Mouse (Mus musculus) MEL (cell line): ENCODE results near the gene Tmc8. TPM values are rescaled to one million over a fixed set of nuclear protein-coding genes. Genes with fewer than 3 reads are reported as not detected.

Experiments
- DNase-seq: peaks from one replicate; pipeline ENCODE4 v3.0.0; 2011; ENCODE audit warnings: low read depth, low spot score
- H3K27ac ChIP-seq: 2 replicates; pipeline ENCODE4 v1.5.1; 2012; ENCODE audit warnings: low read depth, mild to moderate bottlenecking, control low read depth, low read length, moderate library complexity; ENCODE audit not compliant: control insufficient read depth
- H3K27me3 ChIP-seq, 2 experiments: fragments of 150-350 bp in 1 of 2; sonication (generic) in 1 of 2; 2 replicates each; pipeline ENCODE4 v1.6.1; 2012; ENCODE audit warnings: low read length in 2 of 2, mild to moderate bottlenecking in 2 of 2, improper control_type of control experiment in 1 of 2, moderate library complexity in 1 of 2; ENCODE audit not compliant: insufficient read depth in 2 of 2, control insufficient read depth in 1 of 2
- H3K36me3 ChIP-seq, 2 experiments: 2 replicates each; pipeline ENCODE4 v1.6.1; 2012 to 2014; ENCODE audit warnings: low read length in 2 of 2, improper control_type of control experiment in 1 of 2, inconsistent platforms in 1 of 2, mild to moderate bottlenecking in 1 of 2; ENCODE audit not compliant: insufficient read depth in 2 of 2, control insufficient read depth in 1 of 2
- H3K4me1 ChIP-seq, 2 experiments: fragments of 150-350 bp in 1 of 2; sonication (generic) in 1 of 2; 2 replicates each; pipeline ENCODE4 v1.6.1; 2012; ENCODE audit warnings: low read length in 2 of 2, improper control_type of control experiment in 1 of 2, mild to moderate bottlenecking in 1 of 2; ENCODE audit not compliant: insufficient read depth in 2 of 2, control insufficient read depth in 1 of 2
- H3K4me3 ChIP-seq, 2 experiments: fragments of 150-350 bp in 1 of 2; sonication (generic) in 1 of 2; 2 replicates each; pipeline ENCODE4 v1.5.1; 2012; ENCODE audit warnings: low read depth in 2 of 2, low read length in 2 of 2, mild to moderate bottlenecking in 2 of 2, moderate library complexity in 2 of 2, control low read depth in 1 of 2, improper control_type of control experiment in 1 of 2; ENCODE audit not compliant: control insufficient read depth in 1 of 2, insufficient read depth in 1 of 2
- H3K79me2 ChIP-seq: 2 replicates; pipeline ENCODE4 v1.6.1; 2012; ENCODE audit warnings: mild to moderate bottlenecking, low read length, moderate library complexity; ENCODE audit not compliant: control insufficient read depth, poor library complexity, insufficient read depth
- H3K9ac ChIP-seq: 2 replicates; pipeline ENCODE4 v1.6.1; 2012; ENCODE audit warnings: low read depth, mild to moderate bottlenecking, control low read depth, low read length, moderate library complexity; ENCODE audit not compliant: control insufficient read depth, poor library complexity, severe bottlenecking
- H3K9me3 ChIP-seq: fragments of 150-350 bp; sonication (generic); replicated peaks from 2 replicates; pipeline ENCODE4 v1.6.1; 2012; ENCODE audit warnings: mild to moderate bottlenecking, low read length, improper control_type of control experiment, moderate library complexity; ENCODE audit not compliant: insufficient read depth
- CTCF ChIP-seq, 3 experiments: IDR thresholded peaks in 2 of 3; conservative IDR thresholded peaks in 1 of 3; 2 replicates each; pipeline ENCODE4 v1.5.1; 2011 to 2012; ENCODE audit warnings: low read length in 3 of 3, low read depth in 2 of 3, mild to moderate bottlenecking in 2 of 3, improper control_type of control experiment in 1 of 3, inconsistent platforms in 1 of 3, mixed read lengths in 1 of 3, moderate library complexity in 1 of 3; ENCODE audit not compliant: control insufficient read depth in 1 of 3, insufficient read depth in 1 of 3, poor library complexity in 1 of 3, severe bottlenecking in 1 of 3
- HCFC1 ChIP-seq: IDR thresholded peaks from 2 replicates; pipeline ENCODE4 v1.6.1; 2012; ENCODE audit warnings: low read depth, mild to moderate bottlenecking, inconsistent platforms, low read length, improper control_type of control experiment, moderate library complexity
- JUND ChIP-seq: IDR thresholded peaks from 2 replicates; pipeline ENCODE4 v1.6.1; 2011; ENCODE audit warnings: low read depth, mild to moderate bottlenecking, improper control_type of control experiment, low read length
- MAZ ChIP-seq: IDR thresholded peaks from 2 replicates; pipeline ENCODE4 v1.6.1; 2012; ENCODE audit warnings: low read depth, mild to moderate bottlenecking, inconsistent platforms, low read length, improper control_type of control experiment
- MEF2A ChIP-seq: IDR thresholded peaks from 2 replicates; pipeline ENCODE4 v1.6.1; 2014; ENCODE audit warnings: low read depth, mild to moderate bottlenecking, inconsistent platforms, low read length, improper control_type of control experiment; ENCODE audit not compliant: poor library complexity, insufficient replicate concordance, severe bottlenecking; ENCODE audit errors: extremely low read depth
- MXI1 ChIP-seq: IDR thresholded peaks from 2 replicates; pipeline ENCODE4 v1.6.1; 2011; ENCODE audit warnings: mild to moderate bottlenecking, low read depth, low read length, improper control_type of control experiment
- NELFE ChIP-seq: IDR thresholded peaks from 2 replicates; pipeline ENCODE4 v1.6.1; 2011; ENCODE audit warnings: low read depth, low read length, improper control_type of control experiment
- POLR2AphosphoS2 ChIP-seq: IDR thresholded peaks from 2 replicates; pipeline ENCODE4 v1.6.1; 2011; ENCODE audit warnings: low read length, improper control_type of control experiment
- POLR2AphosphoS5 ChIP-seq: IDR thresholded peaks from 2 replicates; pipeline ENCODE4 v1.6.1; 2012; ENCODE audit warnings: low read depth, borderline replicate concordance, mild to moderate bottlenecking, inconsistent platforms, low read length, moderate library complexity, mixed read lengths
- RAD21 ChIP-seq: IDR thresholded peaks from 2 replicates; pipeline ENCODE4 v1.6.1; 2011; ENCODE audit warnings: mild to moderate bottlenecking, low read depth, low read length, improper control_type of control experiment
- SIN3A ChIP-seq: IDR thresholded peaks from 2 replicates; pipeline ENCODE4 v1.6.1; 2012; ENCODE audit warnings: low read length, improper control_type of control experiment, inconsistent platforms
- TAL1 ChIP-seq: IDR thresholded peaks from 2 replicates; pipeline ENCODE4 v1.6.1; 2012; ENCODE audit warnings: mild to moderate bottlenecking, inconsistent platforms, low read length, moderate library complexity, mixed read lengths
- ZC3H11A ChIP-seq: IDR thresholded peaks from 2 replicates; pipeline ENCODE4 v1.6.1; 2012; ENCODE audit warnings: low read depth, mild to moderate bottlenecking, inconsistent platforms, low read length, improper control_type of control experiment
- polyA plus RNA-seq, 2 experiments: library from polyadenylated mRNA; stranded (reverse) in 1 of 2; unstranded in 1 of 2; fragments of >175 nt in 1 of 2; fragments of >200 nt in 1 of 2; gene quantifications; 2 replicates each; pipeline versions ENCODE4 v1.2.1 to v1.2.4; 2012; ENCODE audit warnings: low replicate concordance in 2 of 2, low read depth in 1 of 2; ENCODE audit not compliant: insufficient read length in 2 of 2, insufficient read depth in 1 of 2, missing spikeins in 1 of 2
- total RNA-seq: library from RNA; depleted of rRNA; stranded (reverse); fragments of 300-350 nt; gene quantifications from 2 replicates; pipeline ENCODE4 v1.2.3, GENCODE M21; 2012

The Tmc8 gene
- total and polyA plus RNA-seq, 3 experiments = 15.4 to 23.5 TPM; not detected in 1

DNA sequence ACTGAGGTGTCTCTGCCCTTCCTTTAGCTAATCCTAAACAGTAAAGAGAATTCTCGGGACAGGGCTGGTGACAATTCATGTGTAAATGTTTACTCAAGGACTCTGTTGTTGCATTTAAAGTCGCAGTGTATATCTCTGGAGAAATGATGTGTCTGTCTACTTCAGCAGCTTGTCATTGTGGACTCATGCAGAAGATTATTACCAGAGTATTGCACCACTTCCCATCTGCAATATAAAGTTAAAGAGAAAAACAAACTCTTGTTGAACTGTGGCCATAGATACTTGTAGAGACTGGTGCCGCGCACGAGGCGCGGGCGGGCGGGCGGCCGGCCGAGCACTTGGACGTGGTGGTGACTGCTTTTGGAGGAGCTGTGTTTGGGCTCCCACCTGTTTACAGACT lies 20.1 kb upstream of the Tmc8 start:
- no peaks in the 10 kb centered on the region for H3K27me3 ChIP-seq

DNA sequence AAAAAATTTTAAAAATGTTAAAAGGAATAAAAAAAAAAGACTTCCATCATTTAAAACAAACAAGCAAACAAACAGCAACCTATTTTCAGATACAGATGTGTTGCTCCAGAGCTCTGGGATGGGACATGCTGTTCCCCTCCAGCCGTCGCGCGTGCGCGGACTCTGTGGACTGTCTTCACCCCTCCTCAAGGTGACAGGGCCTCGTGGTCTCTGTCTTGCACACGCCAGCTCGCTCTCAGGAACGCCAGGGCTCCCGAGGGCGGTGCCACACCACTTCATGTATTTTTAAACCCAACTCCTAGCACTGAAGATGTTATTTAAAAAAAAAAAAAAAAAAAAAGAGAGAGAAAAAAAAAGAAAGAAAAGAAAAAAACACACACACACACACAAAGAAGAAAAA lies 19.6 kb upstream of the Tmc8 start:
- no peaks in the 10 kb centered on the region for H3K36me3 ChIP-seq
- no peaks in the 10 kb centered on the region for H3K27me3 ChIP-seq

More for the DNA sequence above, 20.1 kb upstream of the Tmc8 start:
- no peaks in the 10 kb centered on the region for H3K4me1 ChIP-seq
- no peaks in the 10 kb centered on the region; a peak in 1 of 4 replicates for H3K36me3 ChIP-seq
- no peaks in the 10 kb centered on the region for H3K79me2 ChIP-seq
- H3K27ac ChIP-seq = no peak overlapping the region
- no peaks in the 10 kb centered on the region for H3K9me3 ChIP-seq
- no peak overlapping the region for H3K9ac ChIP-seq
- no peak for TF ChIP-seq MXI1
- no peak for TF ChIP-seq NELFE
- TF ChIP-seq ZC3H11A = no peak
- TF ChIP-seq MAZ = no peak
- no peak for TF ChIP-seq HCFC1
- no peak overlapping the region for H3K4me3 ChIP-seq
- no peak for DNase-seq

DNA sequence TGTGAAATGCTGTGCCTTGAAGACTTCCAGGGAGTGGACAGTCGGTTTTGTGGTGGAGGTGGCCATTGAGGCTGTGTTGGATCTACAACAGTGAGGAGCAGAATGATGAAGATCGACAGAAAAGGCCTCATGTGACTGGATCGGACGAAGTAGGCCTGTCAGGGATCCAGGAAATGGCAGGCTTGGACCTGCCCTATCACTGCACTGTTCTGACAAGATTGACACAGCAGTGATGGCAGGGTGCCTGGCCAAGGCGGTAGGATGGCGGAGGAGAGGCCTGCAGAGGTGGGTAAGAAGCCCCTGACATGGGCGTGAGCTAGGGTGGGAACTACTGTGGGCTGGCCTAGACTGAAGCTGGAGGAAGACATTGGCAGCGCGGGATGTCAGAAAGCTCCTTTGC lies 17.6 kb upstream of the Tmc8 start:
- H3K79me2 ChIP-seq = no peaks in the 10 kb centered on the region
- H3K4me1 ChIP-seq = no peaks in the 10 kb centered on the region
- H3K9me3 ChIP-seq = no peaks in the 10 kb centered on the region
- no peak for TF ChIP-seq SIN3A
- no peak for TF ChIP-seq CTCF (IDR thresholded peaks at IDR 0.05 in 2 of 3, conservative IDR thresholded peaks at IDR 0.05 in 1 of 3; ENCODE audit: control insufficient read depth in 1 of 3, insufficient read depth in 1 of 3, low read depth in 2 of 3, low read length in 3 of 3, poor library complexity in 1 of 3, severe bottlenecking in 1 of 3)
- TF ChIP-seq POLR2AphosphoS5 = peak; percentile 51; the same call in 1 of the 2 replicates
- TF ChIP-seq TAL1 = no peak
- no peak overlapping the region for H3K9ac ChIP-seq
- no peaks in the 10 kb centered on the region for H3K36me3 ChIP-seq
- no peaks in the 10 kb centered on the region for H3K27me3 ChIP-seq
- H3K4me3 ChIP-seq = no peak overlapping the region
- no peak for DNase-seq
- H3K27ac ChIP-seq = no peak overlapping the region

More for the DNA sequence above, 19.6 kb upstream of the Tmc8 start:
- Histone ChIP-seq H3K27ac (no peak overlapping the region), H3K79me2 (no peaks in the 10 kb centered on the region), H3K9me3 (no peaks in the 10 kb centered on the region), H3K9ac (no peak overlapping the region), H3K4me1 (no peaks in the 10 kb centered on the region)
- DNase-seq = no peak
- TF ChIP-seq RAD21 (no peak), POLR2AphosphoS5 (no peak), POLR2AphosphoS2 (no peak), NELFE (no peak), MEF2A (no peak), JUND (no peak)
- TF ChIP-seq, all 39 proteins: peak for 0
- no peak overlapping the region for H3K4me3 ChIP-seq
